In genomic region chr11:81779881-81780280, GRCm38 (mm10) we compare ENCODE assay signal across 8 mouse cellular contexts.
DNase-seq lines count a peak whose midpoint lies in the region; ATAC-seq and TF ChIP-seq lines count a peak whose summit lies in the region.

No protein-coding gene starts in this region.

- 46% methylated on average over 7 of the region's 7 CpGs for WGBS in heart, adult 2 months
- 79% methylated on average over 7 of the region's 7 CpGs for WGBS in heart, embryonic 10.5 days
- 86% methylated on average over 7 of the region's 7 CpGs for WGBS in liver, embryonic 11.5 days
- 85% methylated on average over 7 of the region's 7 CpGs for WGBS in intestine, embryonic 15.5 days

- H3K4me1 ChIP-seq in heart, adult 2 months (ENCODE audit: control insufficient read depth, insufficient read depth, low read length), result peaks cover 4% of the 10 kb centered on the region
- H3K4me1 ChIP-seq in heart, embryonic 10.5 days, result peaks cover 8% of the 10 kb centered on the region
- no peaks in the 10 kb centered on the region for H3K4me1 ChIP-seq in liver, embryonic 11.5 days (replicated peaks; ENCODE audit: control insufficient read depth, insufficient read depth, low read length)
- no peaks in the 10 kb centered on the region for H3K4me1 ChIP-seq in intestine, embryonic 15.5 days (replicated peaks)

- peak overlapping the region; percentile 17; the same call in 1 of the 2 replicates for H3K27ac ChIP-seq in heart, adult 2 months
- H3K27ac ChIP-seq in heart, embryonic 10.5 days, result no peak overlapping the region
- no peak overlapping the region for H3K27ac ChIP-seq in left cerebral cortex, adult 2 months
- no peak overlapping the region for H3K27ac ChIP-seq in liver, embryonic 11.5 days (ENCODE audit: low read depth, low read length)
- no peak overlapping the region for H3K27ac ChIP-seq in intestine, embryonic 15.5 days

- DNase-seq in heart, adult 2 months, result peak; percentile 50 to 69
- DNase-seq in heart, embryonic 10.5 days (ENCODE audit: low spot score), result no peak
- DNase-seq in brain, embryonic 14.5 days (ENCODE audit: low read depth), result peak; percentile 47
- peak; percentile 33 for DNase-seq in gastrocnemius, postnatal 25 days
- DNase-seq in left cerebral cortex, adult 2 months (ENCODE audit: extremely low spot score in 1 of 2, low spot score in 2 of 2), result peak; percentile 32 to 37
- no peak for DNase-seq in liver, embryonic 11.5 days (ENCODE audit: low spot score)

- no peaks in the 10 kb centered on the region for H3K36me3 ChIP-seq in heart, adult 2 months (ENCODE audit: control insufficient read depth, insufficient read depth, low read length)
- no peaks in the 10 kb centered on the region for H3K36me3 ChIP-seq in heart, embryonic 10.5 days
- H3K36me3 ChIP-seq in liver, embryonic 11.5 days (ENCODE audit: control insufficient read depth, insufficient read depth, low read length), result no peaks in the 10 kb centered on the region
- H3K36me3 ChIP-seq in intestine, embryonic 15.5 days, result no peaks in the 10 kb centered on the region

- no peak for ATAC-seq in liver, embryonic 11.5 days (replicated peaks; ENCODE audit: low FRiP score)
- ATAC-seq in inflammation-experienced regulatory T-cells, adult 6 months, result no peak
- no peak for ATAC-seq in intestine, embryonic 15.5 days

- H3K4me3 ChIP-seq in heart, adult 2 months, result no peak overlapping the region
- H3K4me3 ChIP-seq in heart, embryonic 10.5 days, result no peak overlapping the region
- H3K4me3 ChIP-seq in left cerebral cortex, adult 2 months, result no peak overlapping the region
- no peak overlapping the region for H3K4me3 ChIP-seq in liver, embryonic 11.5 days (ENCODE audit: low read depth, low read length)
- no peak overlapping the region for H3K4me3 ChIP-seq in intestine, embryonic 15.5 days (replicated peaks)

- H3K4me2 ChIP-seq in liver, embryonic 11.5 days, result no peak overlapping the region
- no peak overlapping the region for H3K4me2 ChIP-seq in intestine, embryonic 15.5 days (replicated peaks)

- H3K9me3 ChIP-seq in heart, embryonic 10.5 days, result no peaks in the 10 kb centered on the region
- H3K9me3 ChIP-seq in liver, embryonic 11.5 days (ENCODE audit: control insufficient read depth, low read length), result no peaks in the 10 kb centered on the region
- H3K9me3 ChIP-seq in intestine, embryonic 15.5 days, result no peaks in the 10 kb centered on the region

- H3K9ac ChIP-seq in heart, adult 2 months (ENCODE audit: low read depth, low read length), result no peak overlapping the region
- H3K9ac ChIP-seq in liver, embryonic 11.5 days (ENCODE audit: low read depth, low read length), result no peak overlapping the region
- H3K9ac ChIP-seq in intestine, embryonic 15.5 days, result no peak overlapping the region

- intact Hi-C loops in heart, adult 2 months (cut with DNase I), result no loop called here
- intact Hi-C loops in left cerebral cortex, adult 2 months (cut with DNase I), result no loop called here

- H3K27me3 ChIP-seq in heart, adult 2 months (ENCODE audit: control insufficient read depth, insufficient read depth, low read length), result no peaks in the 10 kb centered on the region
- peaks cover 5% of the 10 kb centered on the region; the same call in 1 of the 2 replicates for H3K27me3 ChIP-seq in heart, embryonic 10.5 days (ENCODE audit: insufficient read depth, poor library complexity, severe bottlenecking)
- H3K27me3 ChIP-seq in liver, embryonic 11.5 days (replicated peaks; ENCODE audit: control insufficient read depth, insufficient read depth, low read length), result no peaks in the 10 kb centered on the region
- H3K27me3 ChIP-seq in intestine, embryonic 15.5 days (replicated peaks), result no peaks in the 10 kb centered on the region

- 0 out of 2 replicates have a peak, but pooled peaks have one; percentile 38 for TF ChIP-seq EP300 in heart, adult 2 months (IDR thresholded peaks at IDR 0.05; ENCODE audit: insufficient read depth, low read depth, low read length)

- TF ChIP-seq POLR2A in heart, adult 2 months (IDR thresholded peaks at IDR 0.05; ENCODE audit: insufficient read depth, low read depth, low read length), result no peak
- TF ChIP-seq POLR2A in brain, embryonic 14.5 days (IDR thresholded peaks at IDR 0.05; ENCODE audit: borderline replicate concordance, extremely low read depth, insufficient read depth, insufficient read length, poor library complexity, severe bottlenecking), result no peak

- no peak for TF ChIP-seq CTCF in heart, adult 2 months (IDR thresholded peaks at IDR 0.05)
- no peak for TF ChIP-seq CTCF in brain, embryonic 14.5 days (IDR thresholded peaks at IDR 0.05; ENCODE audit: borderline replicate concordance, extremely low read depth, insufficient read depth, insufficient read length)
- TF ChIP-seq CTCF in left cerebral cortex, adult 2 months (IDR thresholded peaks at IDR 0.05), result no peak

- H3K79me2 ChIP-seq in heart, adult 2 months (replicated peaks; ENCODE audit: control insufficient read depth, insufficient read depth, low read length), result no peaks in the 10 kb centered on the region

Comparison
In these comparisons a context has a peak if more than half of its experiments do, and no peak if none do; other contexts are left out.
1. DNase-seq: peak in heart, adult 2 months (2 of 2), brain, embryonic 14.5 days (single experiment), gastrocnemius, postnatal 25 days (single experiment) and left cerebral cortex, adult 2 months (2 of 2); none in heart, embryonic 10.5 days (single experiment) and liver, embryonic 11.5 days (single experiment).